Mouse (Mus musculus): ENCODE data around the gene Dap. TPM values are rescaled to one million over a fixed set of nuclear protein-coding genes. Genes with fewer than 3 reads are reported as not detected.

Gene Dap
- 100 to 1,000 TPM in 1 of 2 experiments, 10 to 100 TPM in 1; 90.2 to 113 TPM for polyA plus RNA-seq (2017; shearing (Covaris generic))

- peak; percentile 92 for ATAC-seq
Measured at GRCm38 (mm10) chr15:31224135-31224761, at the start of gene Dap. Dap (plus strand) TSS chr15:31224314.

- no peak for ATAC-seq
Measured at GRCm38 (mm10) chr15:31176566-31176965, 47.5 kb upstream of the Dap start.

DNA sequence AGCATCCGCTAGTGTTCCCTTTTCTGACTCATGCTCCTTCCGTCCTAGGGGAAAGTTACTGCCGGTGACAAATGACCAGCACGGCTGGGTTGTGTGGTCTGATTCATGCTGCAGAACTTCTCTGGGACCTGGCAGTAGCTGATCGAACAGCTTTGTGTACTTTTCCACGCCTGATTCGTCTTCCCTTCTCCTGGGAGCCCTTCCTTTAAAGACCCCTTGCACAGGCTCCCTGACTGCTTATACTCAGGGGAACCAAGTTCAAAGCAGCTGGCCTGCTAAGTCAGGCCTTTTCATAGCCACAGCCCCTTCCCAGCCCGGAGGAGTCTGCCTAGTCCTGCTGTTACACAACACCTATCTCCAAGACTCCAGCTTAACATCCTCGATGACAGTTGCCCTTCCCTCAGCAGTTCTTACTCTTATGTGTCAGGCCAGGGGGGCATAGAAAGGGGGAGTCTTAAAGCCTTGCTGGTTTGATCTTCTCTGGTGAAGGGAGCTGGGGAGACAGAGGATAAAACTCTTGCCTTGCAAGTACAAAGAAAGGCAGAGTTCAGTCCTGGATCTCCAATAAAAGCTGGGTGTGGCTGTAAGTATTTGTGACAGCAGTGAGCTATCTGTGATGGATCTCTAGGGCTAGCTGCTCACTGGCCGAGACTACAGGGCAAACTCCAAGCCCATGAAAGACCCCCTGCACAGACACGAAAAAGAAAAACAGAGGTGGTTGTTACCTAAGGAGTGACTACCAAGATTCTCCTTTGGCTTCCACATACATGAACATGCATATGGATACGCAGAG is 39.3 kb upstream of the Dap start:
- ATAC-seq: no peak

DNA sequence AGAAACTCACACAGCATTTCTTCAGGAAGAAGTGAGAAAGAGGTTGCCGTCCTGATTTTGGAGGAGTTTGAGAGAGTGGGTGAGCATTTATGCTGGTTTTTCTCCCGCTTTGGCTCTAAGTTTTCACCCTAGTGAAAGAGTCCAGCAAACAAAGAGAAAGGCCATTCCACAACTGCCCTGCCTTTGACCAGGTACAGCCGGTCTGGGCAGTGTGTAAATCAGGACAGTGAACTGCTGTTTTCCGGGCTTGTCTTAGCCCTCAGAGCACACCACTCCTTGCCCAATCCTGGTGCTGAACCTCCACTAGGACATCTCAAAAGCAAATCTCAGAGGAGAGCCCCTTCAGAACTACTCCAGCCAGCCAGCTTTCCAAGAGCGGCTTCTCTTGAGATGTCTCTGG is 38.6 kb upstream of the Dap start:
- no peak for ATAC-seq

- no peak for ATAC-seq
Measured at GRCm38 (mm10) chr15:31186371-31186901, 37.7 kb upstream of the Dap start.

- ATAC-seq: no peak
Measured at GRCm38 (mm10) chr15:31192563-31192962, 31.6 kb upstream of the Dap start.

GRCm38 (mm10) chr15:31195776-31196175 is 28.3 kb upstream of the Dap start:
- ATAC-seq: no peak

- no peak for ATAC-seq
Measured at GRCm38 (mm10) chr15:31207346-31208093, 16.6 kb upstream of the Dap start.

- ATAC-seq: no peak
Measured at GRCm38 (mm10) chr15:31211910-31212309, 12.2 kb upstream of the Dap start.

GRCm38 (mm10) chr15:31213619-31214270 is 10.4 kb upstream of the Dap start:
- no peak for ATAC-seq

DNA sequence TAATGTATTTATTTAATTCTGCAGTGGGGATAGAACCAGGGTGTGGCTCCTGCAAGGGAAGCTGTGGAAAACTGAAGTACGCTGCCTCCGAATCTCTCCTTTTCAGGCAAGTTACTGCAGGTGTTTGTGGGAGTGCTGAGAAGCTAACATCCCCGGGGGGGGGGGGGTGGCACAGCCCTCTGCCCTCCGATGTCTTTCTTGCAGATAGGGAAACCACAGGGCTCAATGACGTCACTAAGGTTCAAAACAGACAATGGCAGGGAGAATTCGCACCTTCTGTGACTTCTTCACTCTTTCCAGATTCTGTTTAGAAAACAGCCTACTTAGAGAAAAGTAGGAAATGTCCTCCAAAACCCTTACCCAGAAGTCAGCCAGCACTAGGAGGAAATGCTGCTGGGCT is 1.9 kb upstream of the Dap start:
- peak; percentile 10 for ATAC-seq

DNA sequence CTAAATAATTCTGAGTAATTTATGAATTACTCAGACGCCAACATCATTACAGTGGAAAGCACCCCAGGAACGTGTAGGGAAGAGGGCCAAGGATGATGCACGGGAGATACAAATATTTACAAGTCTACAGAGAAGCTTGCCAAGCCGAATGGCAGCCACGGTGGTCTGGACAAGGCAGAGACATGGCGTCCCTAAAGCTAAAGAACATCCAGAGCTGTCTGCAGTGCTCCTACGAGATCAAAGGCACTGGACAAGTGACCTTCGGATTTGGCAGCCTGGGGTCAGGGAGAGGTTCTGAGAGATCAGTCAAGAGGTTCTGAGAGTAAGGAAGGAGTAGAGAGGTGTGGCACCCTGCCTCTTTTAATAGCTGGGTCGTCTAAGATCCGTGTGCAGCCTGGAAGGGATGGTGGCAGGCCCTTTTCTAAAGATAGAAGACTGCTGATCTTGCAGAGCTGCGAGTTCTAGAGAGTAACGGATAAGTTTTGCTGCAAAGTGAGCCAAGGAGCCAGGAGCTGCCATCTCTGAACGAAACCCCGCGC is 449 bp upstream of the Dap start:
- no peak for ATAC-seq

DNA sequence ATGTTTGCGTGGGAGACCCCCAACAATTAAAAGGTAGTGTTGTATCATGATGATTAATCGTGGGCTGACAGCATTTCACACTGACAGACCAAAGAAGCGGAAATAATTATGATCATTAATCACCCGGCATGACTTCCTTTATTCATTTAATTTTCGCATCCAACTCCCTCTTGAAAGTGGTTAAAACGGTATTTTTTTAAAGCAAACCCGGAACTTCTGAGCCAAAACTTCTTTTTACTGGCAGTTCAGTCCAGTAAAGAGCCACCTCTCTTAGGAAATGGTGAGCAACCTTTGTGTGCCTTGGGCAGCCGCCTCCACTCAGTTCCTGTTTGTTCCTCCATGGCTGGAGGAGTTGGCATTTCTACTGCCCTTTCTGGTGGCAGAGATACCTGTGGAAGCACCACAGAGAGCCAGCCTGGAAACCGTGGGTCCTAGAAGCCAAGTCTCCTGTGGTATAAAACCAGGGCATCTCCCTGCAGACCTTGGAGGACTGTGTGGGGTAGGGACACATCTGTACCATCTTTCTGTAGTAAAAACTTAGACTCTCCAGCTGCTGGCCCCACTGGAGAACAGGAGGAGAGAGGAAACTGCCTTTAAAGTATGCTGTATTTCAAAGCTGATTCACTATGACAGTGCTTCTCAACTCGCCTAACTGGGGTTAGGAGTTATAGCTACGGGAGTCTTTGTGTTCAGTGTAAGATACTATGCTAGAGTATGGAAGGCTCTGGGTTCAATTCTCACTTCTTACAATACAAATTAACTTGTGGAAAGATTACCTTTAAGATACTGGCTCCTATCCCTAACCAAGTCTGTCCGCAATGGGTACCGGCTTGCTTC is 910 bp downstream of the Dap start:
- ATAC-seq: peak; percentile 6

- ATAC-seq: peak; percentile 20
Measured at GRCm38 (mm10) chr15:31225643-31226325, 1.7 kb downstream of the Dap start.

DNA sequence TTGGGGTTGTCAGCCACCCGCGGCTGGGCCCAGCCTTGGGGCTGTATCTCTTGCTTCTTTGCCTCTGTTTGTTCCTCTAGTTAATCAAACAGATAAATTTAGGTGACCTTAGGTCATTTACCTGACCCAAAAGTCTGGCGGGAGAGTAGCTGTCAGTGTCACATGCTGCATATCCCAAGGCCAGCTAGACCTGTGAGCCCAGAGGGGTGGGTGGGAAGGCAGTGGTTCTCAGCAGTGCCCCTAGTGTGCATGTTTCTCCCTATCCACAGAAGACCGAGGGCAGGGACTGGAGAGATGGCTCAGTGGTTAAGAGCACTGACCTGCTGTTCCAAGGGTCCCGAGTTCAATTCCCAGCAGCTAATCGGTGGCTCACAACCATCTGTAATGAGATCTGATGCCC is 2.4 kb downstream of the Dap start:
- no peak for ATAC-seq

DNA sequence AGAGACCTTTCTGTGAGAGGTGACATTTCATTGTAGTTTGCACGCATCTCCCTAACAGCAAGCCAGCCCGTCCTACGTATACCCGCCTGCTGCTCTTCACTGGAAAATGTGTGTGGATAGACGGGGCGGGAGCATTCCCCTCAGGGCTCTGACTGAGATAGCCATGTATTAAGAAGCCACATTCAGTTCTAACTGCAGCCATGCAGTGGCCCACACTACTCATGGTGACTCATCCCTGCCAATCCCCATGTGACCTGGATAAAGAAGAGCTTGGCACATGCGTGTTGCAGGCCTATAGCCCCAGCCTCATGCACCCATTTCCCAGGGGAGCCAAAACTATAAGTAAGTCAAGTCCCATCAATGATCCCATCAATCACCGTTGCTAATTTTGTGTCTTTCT is 3.7 kb downstream of the Dap start:
- ATAC-seq: no peak

GRCm38 (mm10) chr15:31233006-31233405 is 8.9 kb downstream of the Dap start:
- ATAC-seq: no peak

- no peak for ATAC-seq
Measured at GRCm38 (mm10) chr15:31235794-31236548, 11.9 kb downstream of the Dap start.

GRCm38 (mm10) chr15:31236549-31236907 is 12.4 kb downstream of the Dap start:
- ATAC-seq: no peak

DNA sequence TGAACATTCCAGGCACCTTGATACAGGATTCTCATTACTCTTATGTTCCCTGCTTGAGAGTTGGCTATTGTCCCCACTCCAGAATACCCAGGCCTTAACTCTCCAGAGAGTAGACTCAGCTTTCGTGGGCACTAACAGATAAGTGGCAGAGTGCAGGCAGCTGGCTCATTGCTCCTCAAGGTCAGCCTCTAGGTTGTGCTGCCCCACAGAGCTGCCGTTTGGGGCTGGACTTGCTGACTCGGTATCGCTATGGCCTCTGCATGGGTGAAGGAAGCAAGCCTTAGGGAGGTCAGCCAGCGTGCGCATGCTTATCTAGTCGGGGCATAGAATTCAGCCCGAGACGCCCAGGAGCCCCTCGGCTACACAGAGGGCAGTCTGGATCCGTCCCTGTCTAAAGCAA is 13.3 kb downstream of the Dap start:
- no peak for ATAC-seq
